Mouse (Mus musculus) liver, adult 2 months (tissue): ENCODE measurements at regions not wholly inside any gene's neighbourhood (a gene's known extent, or its start where the extent isn't known, plus 50 kb on each side); places are given as distances from the start of the nearest gene placed in this dataset.

ENCODE experiments used
- CTCF ChIP-seq: fragments of 200-500 bp; IDR thresholded peaks from 2 replicates; pipeline ENCODE4 v1.5.1; 2011; ENCODE audit warnings: low read depth, low read length, control low read depth
- POLR2A ChIP-seq: fragments of 200-500 bp; IDR thresholded peaks from 2 replicates; pipeline ENCODE4 v1.6.1; 2011; ENCODE audit warnings: low read length, control low read depth; ENCODE audit not compliant: insufficient read depth; ENCODE audit errors: extremely low read depth

DNA sequence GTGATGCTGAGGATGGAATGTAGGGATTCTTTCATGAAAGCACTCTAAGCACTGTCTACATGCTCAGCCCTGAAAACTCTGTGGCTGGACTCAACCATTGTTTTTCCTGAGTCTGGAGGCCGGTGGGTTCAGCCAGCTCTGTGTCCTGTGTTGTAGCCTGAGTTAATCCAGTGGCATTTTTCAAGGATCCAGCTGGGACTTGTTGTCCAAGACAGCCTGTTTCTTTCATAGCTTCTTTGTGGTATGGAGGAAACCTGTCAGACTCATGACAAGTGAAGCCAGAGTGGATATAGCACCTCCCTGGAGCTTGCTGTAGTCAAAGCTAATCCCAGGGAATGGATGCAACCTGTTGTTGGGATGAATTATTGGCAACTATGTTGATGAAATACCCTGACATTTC is 108.9 kb upstream of the Nmur2 start:
- no peak for TF ChIP-seq POLR2A
- TF ChIP-seq CTCF: no peak
